Mouse (Mus musculus) neural tube, embryonic 12.5 days (tissue): ENCODE data around the gene Mrps18a. TPM values are rescaled to one million over a fixed set of nuclear protein-coding genes. Genes with fewer than 3 reads are reported as not detected.

Experiments
- ATAC-seq: fragments of 200-750 bp; cut with Nextera tagmentation; 2 replicates; pipeline ENCODE4 v1.8.0; 2017; ENCODE audit warnings: low read depth, mild to moderate bottlenecking, moderate TSS enrichment, moderate library complexity; ENCODE audit not compliant: low FRiP score
- H3K27ac ChIP-seq: fragments of 300-500 bp; sonication (generic); 2 replicates; pipeline ENCODE4 v1.5.1; 2016
- H3K27me3 ChIP-seq: fragments of 300-500 bp; sonication (generic); replicated peaks from 2 replicates; pipeline ENCODE4 v1.6.1; 2016; ENCODE audit warnings: mild to moderate bottlenecking
- H3K36me3 ChIP-seq: fragments of 300-500 bp; sonication (generic); 2 replicates; pipeline ENCODE4 v1.6.1; 2016; ENCODE audit warnings: mild to moderate bottlenecking
- H3K4me1 ChIP-seq: fragments of 300-500 bp; sonication (generic); 2 replicates; pipeline ENCODE4 v1.6.1; 2016
- H3K4me2 ChIP-seq: fragments of 300-500 bp; sonication (generic); replicated peaks from 2 replicates; pipeline ENCODE4 v1.6.1; 2016; ENCODE audit warnings: mild to moderate bottlenecking
- H3K4me3 ChIP-seq: fragments of 300-500 bp; sonication (generic); 2 replicates; pipeline ENCODE4 v1.5.1; 2016
- H3K9ac ChIP-seq: fragments of 300-500 bp; sonication (generic); 2 replicates; pipeline ENCODE4 v1.6.1; 2016; ENCODE audit warnings: mild to moderate bottlenecking
- H3K9me3 ChIP-seq: fragments of 300-500 bp; sonication (generic); 2 replicates; pipeline ENCODE4 v1.6.1; 2016; ENCODE audit warnings: mild to moderate bottlenecking
- WGBS: fragments of 180-500 bp; shearing (Covaris S2); methylation state at CpG from one replicate; pipeline ENCODE4 v1.1.7; 2016; 5-methylcytosine and 5-hydroxymethylcytosine counted together
- polyA plus RNA-seq: library from polyadenylated mRNA; unstranded; fragments of >200 nt; fragmentation: Nextera tagmentation; extraction: Ambion mirVana; gene quantifications from 2 replicates; pipeline ENCODE4 v1.2.1, GENCODE M21; 2016

The Mrps18a gene
- polyA plus RNA-seq, 1 experiment from 2014 or later: 125 TPM

DNA sequence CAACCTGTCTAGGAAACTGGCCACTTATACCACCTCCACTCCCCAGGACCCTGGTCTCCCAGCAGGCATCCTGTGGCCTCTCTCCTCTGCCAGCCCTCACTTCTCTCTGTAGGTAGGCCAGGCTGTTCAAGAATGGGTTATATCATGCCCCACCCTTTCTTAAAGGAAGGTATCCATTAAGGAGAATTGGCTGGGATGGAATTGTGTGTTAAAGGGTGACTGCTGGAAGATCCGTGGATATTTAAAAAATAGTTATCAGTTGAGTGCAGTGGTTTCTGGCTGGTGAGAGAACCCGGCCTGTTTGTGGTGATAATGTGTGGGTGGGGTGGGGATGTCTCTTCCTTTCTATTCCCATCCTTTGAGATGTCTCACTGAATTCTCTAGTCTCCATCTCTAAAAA, 48.5 kb downstream of the Mrps18a start:
- Histone ChIP-seq H3K27ac (no peak overlapping the region), H3K4me2 (no peak overlapping the region; the same call in 1 of the 2 replicates), H3K4me1 (peaks cover 26% of the 10 kb centered on the region), H3K9ac (no peak overlapping the region), H3K27me3 (no peaks in the 10 kb centered on the region), H3K9me3 (no peaks in the 10 kb centered on the region), H3K4me3 (no peak overlapping the region), H3K36me3 (peaks cover 7% of the 10 kb centered on the region; the same call in 1 of the 2 replicates)
- no peak for ATAC-seq
- 61% methylated on average over 2 of the region's 2 CpGs for WGBS

DNA sequence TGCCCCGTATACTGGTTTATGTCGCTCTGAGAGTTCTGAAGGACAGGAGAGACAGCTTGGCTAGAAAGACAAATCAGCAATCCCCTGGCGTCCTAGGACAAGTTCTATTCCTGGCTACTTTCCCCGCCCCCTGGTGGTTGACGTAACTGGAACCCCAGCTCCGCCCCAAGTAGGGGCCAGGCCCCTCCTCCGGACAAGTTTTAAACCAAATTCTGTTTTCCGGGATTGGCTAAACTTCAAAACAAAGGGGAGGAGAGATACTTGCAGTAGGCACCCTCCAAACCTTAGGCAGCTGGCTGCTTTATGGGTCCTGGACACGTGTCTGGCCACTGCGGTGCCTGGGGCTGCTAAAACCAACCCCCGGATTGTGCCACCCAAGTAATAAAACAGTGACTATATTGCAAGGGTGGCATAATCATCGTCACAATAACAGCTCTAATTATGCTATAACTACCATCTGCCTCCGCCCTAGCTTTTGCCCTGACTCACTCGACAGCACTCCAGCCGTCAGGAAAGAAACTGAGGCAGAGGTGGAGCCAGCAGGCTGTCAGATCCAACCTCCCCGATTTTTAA, 49.4 kb downstream of the Mrps18a start:
- H3K9me3 ChIP-seq: no peaks in the 10 kb centered on the region
- H3K27ac ChIP-seq: peak overlapping the region; percentile 10; the same call in 1 of the 2 replicates
- peaks cover 26% of the 10 kb centered on the region for H3K4me1 ChIP-seq
- peak; percentile 79 for ATAC-seq
- WGBS: under 1% methylated on average over 16 of the region's 16 CpGs
- peak overlapping the region; percentile 74 for H3K4me2 ChIP-seq
- H3K9ac ChIP-seq: peak overlapping the region; percentile 42; the same call in 1 of the 2 replicates
- peaks cover 15% of the 10 kb centered on the region for H3K36me3 ChIP-seq
- no peaks in the 10 kb centered on the region for H3K27me3 ChIP-seq
- H3K4me3 ChIP-seq: peak overlapping the region; percentile 82

DNA sequence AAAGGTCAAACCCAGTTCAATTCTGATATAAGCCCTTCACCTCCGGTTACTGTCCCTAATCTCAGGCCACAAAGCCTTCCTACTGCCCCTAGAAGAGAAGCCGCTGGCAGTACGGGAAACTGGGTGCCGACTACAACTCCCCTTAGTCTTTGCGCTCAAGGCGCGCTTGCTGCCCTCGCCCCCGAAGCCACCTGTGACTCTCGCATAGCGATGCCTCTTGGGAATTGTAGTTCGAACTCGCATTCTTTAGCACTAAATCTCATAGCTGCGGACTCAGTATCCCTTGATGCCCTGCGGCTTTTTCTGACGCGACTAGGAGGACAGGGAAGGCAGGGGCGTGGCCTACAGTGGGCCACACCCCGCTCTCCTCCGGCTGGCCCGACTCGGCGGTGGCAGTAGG, 49.9 kb downstream of the Mrps18a start, which contains the start of gene Gtpbp2:
Gene Gtpbp2 (plus strand): TSS at position 347 of the 400 bp plus-strand sequence.
- peaks cover 26% of the 10 kb centered on the region for H3K4me1 ChIP-seq
- peak within 1 kb of the TSS; percentile 74 for H3K4me2 ChIP-seq
- H3K9ac ChIP-seq: peak within 1 kb of the TSS; percentile 81
- peak within 1 kb of the TSS; percentile 34; the same call in 1 of the 2 replicates for H3K27ac ChIP-seq
- peaks cover 20% of the 10 kb centered on the region for H3K36me3 ChIP-seq
- H3K27me3 ChIP-seq: no peaks in the 10 kb centered on the region
- WGBS: under 1% methylated on average over 23 of the region's 23 CpGs
- H3K9me3 ChIP-seq: no peaks in the 10 kb centered on the region
- ATAC-seq: peak; percentile 98
- H3K4me3 ChIP-seq: peak within 1 kb of the TSS; percentile 82

DNA sequence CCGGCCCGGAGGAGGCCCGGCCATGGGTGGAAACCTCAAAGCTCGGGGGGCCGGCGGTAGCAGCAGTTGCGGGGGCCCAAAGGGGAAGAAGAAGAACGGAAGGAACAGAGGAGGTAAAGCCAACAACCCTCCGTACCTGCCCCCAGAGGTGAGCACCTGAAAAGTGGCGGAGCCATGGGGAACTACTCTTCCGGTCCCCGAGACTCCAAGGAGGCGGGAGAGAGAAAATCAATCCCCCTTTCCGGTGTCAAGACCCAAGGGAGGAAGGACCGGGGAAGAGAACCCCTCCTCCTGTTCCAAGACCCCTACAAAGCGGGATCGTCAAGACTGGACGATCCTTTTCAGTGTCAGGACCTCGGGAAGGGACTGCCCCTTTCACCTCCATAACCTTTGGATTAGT, 50.4 kb downstream of the Mrps18a start:
- WGBS: under 1% methylated on average over 19 of the region's 19 CpGs
- peak overlapping the region; percentile 81 for H3K9ac ChIP-seq
- H3K27me3 ChIP-seq: no peaks in the 10 kb centered on the region
- peak overlapping the region; percentile 74 for H3K4me2 ChIP-seq
- peak; percentile 34 for ATAC-seq
- H3K36me3 ChIP-seq: peaks cover 25% of the 10 kb centered on the region
- H3K4me3 ChIP-seq: peak overlapping the region; percentile 82
- H3K27ac ChIP-seq: peak overlapping the region; percentile 34; the same call in 1 of the 2 replicates
- H3K9me3 ChIP-seq: no peaks in the 10 kb centered on the region
- peaks cover 26% of the 10 kb centered on the region for H3K4me1 ChIP-seq

DNA sequence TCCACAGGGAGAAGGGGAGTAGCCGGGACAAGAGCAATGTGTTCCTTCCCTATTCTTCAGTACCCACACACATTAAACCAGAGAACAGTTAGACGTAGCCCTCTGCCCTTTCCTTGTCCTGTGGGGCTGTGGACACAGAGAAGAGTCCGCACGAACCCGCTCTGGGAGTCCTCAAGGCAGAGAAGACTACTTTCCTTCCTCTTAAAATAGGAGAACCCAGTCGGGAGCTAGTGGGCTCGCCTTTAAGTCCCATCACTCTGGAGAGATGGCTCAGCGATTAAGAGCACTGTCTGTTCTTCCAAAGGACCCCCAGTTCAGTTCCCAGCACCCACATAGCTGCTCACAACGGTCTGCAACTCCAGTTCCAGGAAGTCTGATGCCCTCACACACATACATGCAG, 50.9 kb downstream of the Mrps18a start:
- no peak for ATAC-seq
- H3K36me3 ChIP-seq: peaks cover 30% of the 10 kb centered on the region
- 52% methylated on average over 9 of the region's 9 CpGs for WGBS

DNA sequence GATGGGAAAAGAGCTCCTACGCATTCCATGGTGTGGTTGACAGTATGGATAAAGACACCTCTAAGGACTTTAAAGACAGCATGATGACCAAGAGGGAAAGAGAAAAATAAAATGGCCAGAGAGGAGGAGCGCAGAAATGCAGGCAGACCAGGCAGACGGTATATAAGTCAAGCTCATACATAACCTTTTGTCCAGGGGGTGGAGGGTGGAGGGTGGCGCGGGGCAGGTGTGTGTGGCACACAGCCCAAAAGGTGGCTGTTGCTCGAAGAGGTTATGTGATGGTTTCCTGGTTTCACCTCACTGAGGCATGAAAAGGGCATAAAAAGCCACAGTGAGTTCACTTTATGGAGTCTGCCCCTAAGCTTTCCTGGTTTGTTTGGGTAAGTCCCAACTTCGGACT, 51.8 kb downstream of the Mrps18a start:
- H3K4me2 ChIP-seq: peak overlapping the region; percentile 74; the same call in 1 of the 2 replicates
- no peak overlapping the region for H3K27ac ChIP-seq
- H3K36me3 ChIP-seq: peaks cover 39% of the 10 kb centered on the region
- no peak for ATAC-seq
- H3K27me3 ChIP-seq: no peaks in the 10 kb centered on the region
- WGBS: 92% methylated on average over 7 of the region's 7 CpGs
- H3K9me3 ChIP-seq: no peaks in the 10 kb centered on the region
- no peak overlapping the region for H3K4me3 ChIP-seq
- peaks cover 26% of the 10 kb centered on the region for H3K4me1 ChIP-seq
- no peak overlapping the region for H3K9ac ChIP-seq

More for the DNA sequence above, 50.9 kb downstream of the Mrps18a start:
- H3K9ac ChIP-seq: peak overlapping the region; percentile 81
- H3K4me3 ChIP-seq: peak overlapping the region; percentile 82
- no peak overlapping the region for H3K27ac ChIP-seq
- peaks cover 26% of the 10 kb centered on the region for H3K4me1 ChIP-seq
- no peaks in the 10 kb centered on the region for H3K9me3 ChIP-seq
- no peaks in the 10 kb centered on the region for H3K27me3 ChIP-seq
- peak overlapping the region; percentile 74 for H3K4me2 ChIP-seq

DNA sequence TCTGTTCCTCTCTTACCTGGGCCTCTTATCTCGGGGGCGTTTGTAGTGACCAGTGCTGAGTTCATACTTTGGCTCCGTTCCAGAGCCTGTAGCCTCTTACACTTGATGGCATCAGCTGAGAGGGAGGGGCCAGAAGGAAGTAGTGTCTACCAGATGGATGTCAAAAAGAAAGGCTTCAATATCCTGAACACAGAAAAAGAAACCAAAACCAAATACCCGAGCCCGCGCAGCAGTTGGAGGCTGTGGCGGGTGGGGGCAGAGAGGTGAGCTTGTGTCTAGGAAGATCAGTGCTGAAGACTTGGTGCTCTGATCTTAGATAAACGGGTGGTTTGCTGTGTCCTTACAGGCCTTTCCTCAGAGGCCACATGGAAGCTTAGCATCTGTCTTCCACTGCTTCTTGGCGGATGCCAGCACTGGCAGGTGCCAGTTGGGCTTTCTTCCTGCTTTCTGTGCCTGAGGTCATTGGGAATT, 52.2 kb downstream of the Mrps18a start:
- H3K27ac ChIP-seq: no peak overlapping the region
- H3K4me2 ChIP-seq: peak overlapping the region; percentile 74; the same call in 1 of the 2 replicates
- peaks cover 26% of the 10 kb centered on the region for H3K4me1 ChIP-seq
- H3K27me3 ChIP-seq: no peaks in the 10 kb centered on the region
- WGBS: 89% methylated on average over 9 of the region's 9 CpGs
- no peaks in the 10 kb centered on the region for H3K9me3 ChIP-seq
- no peak overlapping the region for H3K9ac ChIP-seq
- ATAC-seq: no peak
- peaks cover 43% of the 10 kb centered on the region for H3K36me3 ChIP-seq
- no peak overlapping the region for H3K4me3 ChIP-seq

DNA sequence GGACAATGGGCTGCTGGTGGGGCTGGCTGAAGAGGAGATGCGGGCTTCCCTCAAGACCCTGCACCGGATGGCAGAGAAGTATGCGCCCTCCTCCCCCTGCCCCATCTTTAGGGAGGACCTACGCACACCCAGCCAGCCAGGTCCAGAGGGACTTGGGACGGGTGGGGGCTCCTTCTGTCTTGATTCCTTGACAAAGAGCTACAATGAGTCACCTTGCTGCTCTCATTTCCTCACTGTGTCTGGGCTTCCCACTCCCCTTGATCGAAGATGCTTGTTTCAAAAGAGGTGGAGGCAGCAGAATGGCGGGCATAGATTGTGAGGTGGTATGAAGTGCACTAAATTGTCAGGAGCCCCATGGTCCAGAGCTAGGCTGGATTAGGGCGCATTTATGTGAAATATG, 53.5 kb downstream of the Mrps18a start:
- 95% methylated on average over 8 of the region's 8 CpGs for WGBS
- H3K4me1 ChIP-seq: peaks cover 26% of the 10 kb centered on the region
- no peak for ATAC-seq
- H3K4me3 ChIP-seq: no peak overlapping the region
- peaks cover 56% of the 10 kb centered on the region for H3K36me3 ChIP-seq
- H3K9me3 ChIP-seq: no peaks in the 10 kb centered on the region
- H3K4me2 ChIP-seq: no peak overlapping the region
- H3K27me3 ChIP-seq: no peaks in the 10 kb centered on the region
- no peak overlapping the region for H3K9ac ChIP-seq
- H3K27ac ChIP-seq: no peak overlapping the region

DNA sequence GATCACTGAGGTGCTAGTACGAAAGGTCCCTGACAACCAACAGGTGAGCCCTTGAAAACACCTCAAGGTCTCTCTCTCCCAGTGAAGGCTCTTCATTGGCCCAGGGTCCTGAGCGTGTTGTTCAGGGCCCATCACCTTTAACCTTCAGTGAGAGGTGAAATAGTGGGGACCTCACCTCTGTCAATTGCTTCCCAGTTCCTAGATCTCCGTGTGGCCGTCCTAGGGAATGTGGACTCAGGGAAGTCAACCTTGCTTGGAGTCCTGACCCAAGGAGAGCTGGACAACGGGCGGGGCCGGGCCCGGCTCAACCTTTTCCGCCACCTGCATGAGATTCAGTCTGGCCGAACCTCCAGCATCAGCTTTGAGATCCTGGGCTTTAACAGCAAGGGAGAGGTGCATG, 54.0 kb downstream of the Mrps18a start:
- no peak for ATAC-seq
- Histone ChIP-seq H3K4me1 (peaks cover 23% of the 10 kb centered on the region), H3K27ac (no peak overlapping the region), H3K36me3 (peaks cover 61% of the 10 kb centered on the region), H3K27me3 (no peaks in the 10 kb centered on the region), H3K4me3 (no peak overlapping the region), H3K9me3 (no peaks in the 10 kb centered on the region), H3K9ac (no peak overlapping the region), H3K4me2 (no peak overlapping the region)
- 93% methylated on average over 10 of the region's 10 CpGs for WGBS

DNA sequence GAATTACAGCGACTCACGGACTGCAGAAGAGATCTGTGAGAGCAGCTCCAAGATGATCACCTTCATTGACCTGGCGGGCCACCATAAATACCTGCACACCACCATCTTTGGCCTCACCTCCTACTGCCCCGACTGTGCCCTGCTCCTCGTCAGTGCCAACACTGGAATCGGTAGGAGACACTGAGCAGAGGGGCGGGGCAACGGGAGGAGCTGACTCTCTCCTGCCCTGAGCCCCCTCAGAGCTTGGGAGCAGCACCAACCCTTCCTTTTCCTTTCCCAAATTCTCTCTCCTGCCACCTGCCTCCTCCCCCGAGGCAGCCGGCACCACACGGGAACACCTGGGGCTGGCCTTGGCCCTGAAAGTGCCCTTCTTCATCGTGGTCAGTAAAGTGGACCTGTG, 54.7 kb downstream of the Mrps18a start:
- H3K36me3 ChIP-seq: peaks cover 65% of the 10 kb centered on the region
- peaks cover 18% of the 10 kb centered on the region for H3K4me1 ChIP-seq
- H3K27me3 ChIP-seq: no peaks in the 10 kb centered on the region
- H3K27ac ChIP-seq: no peak overlapping the region
- H3K4me3 ChIP-seq: no peak overlapping the region
- no peak for ATAC-seq
- 92% methylated on average over 12 of the region's 12 CpGs for WGBS
- H3K9me3 ChIP-seq: no peaks in the 10 kb centered on the region
- no peak overlapping the region for H3K4me2 ChIP-seq
- no peak overlapping the region for H3K9ac ChIP-seq

DNA sequence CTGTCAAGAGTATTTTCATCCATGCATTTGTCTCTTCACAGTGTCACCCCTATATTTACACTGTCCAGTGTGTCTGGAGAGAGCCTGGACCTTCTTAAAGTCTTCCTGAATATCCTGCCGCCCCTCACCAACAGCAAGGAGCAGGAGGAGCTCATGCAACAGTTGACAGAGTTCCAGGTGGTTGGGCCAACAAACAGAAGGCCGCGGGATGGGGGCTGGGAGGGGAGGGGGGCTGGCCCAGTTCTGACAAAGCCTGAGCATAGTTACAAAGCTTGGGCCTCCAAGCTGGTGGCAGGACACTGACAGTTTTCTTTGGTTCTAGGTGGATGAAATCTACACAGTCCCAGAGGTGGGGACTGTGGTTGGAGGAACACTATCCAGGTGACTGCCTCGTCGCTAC, 55.5 kb downstream of the Mrps18a start:
- Histone ChIP-seq H3K9me3 (no peaks in the 10 kb centered on the region), H3K27me3 (no peaks in the 10 kb centered on the region), H3K36me3 (peaks cover 73% of the 10 kb centered on the region), H3K4me3 (no peak overlapping the region), H3K9ac (no peak overlapping the region), H3K27ac (no peak overlapping the region), H3K4me2 (no peak overlapping the region), H3K4me1 (peaks cover 18% of the 10 kb centered on the region)
- no peak for ATAC-seq
- WGBS: 90% methylated on average over 5 of the region's 5 CpGs

DNA sequence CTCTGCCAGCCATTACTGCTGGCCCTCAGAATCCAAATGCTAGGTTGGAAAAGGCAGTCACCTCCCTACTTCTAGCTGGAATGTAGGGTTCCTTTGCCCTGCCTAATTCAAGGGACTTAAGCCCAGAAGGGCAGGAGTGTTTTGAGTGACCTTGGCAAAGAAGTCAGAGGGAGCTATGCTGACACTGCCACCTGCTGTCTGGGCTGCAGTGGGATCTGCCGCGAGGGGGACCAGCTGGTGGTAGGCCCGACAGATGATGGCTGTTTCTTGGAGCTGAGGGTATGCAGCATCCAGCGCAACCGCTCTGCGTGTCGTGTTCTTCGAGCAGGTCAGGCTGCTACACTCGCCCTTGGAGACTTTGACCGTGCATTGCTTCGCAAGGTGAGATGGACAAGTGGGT, 56.2 kb downstream of the Mrps18a start:
- Histone ChIP-seq H3K36me3 (peaks cover 78% of the 10 kb centered on the region), H3K4me2 (no peak overlapping the region), H3K4me3 (no peak overlapping the region), H3K9me3 (no peaks in the 10 kb centered on the region), H3K4me1 (peaks cover 10% of the 10 kb centered on the region; the same call in 1 of the 2 replicates), H3K27ac (no peak overlapping the region), H3K27me3 (no peaks in the 10 kb centered on the region), H3K9ac (no peak overlapping the region)
- 82% methylated on average over 11 of the region's 11 CpGs for WGBS
- no peak for ATAC-seq

DNA sequence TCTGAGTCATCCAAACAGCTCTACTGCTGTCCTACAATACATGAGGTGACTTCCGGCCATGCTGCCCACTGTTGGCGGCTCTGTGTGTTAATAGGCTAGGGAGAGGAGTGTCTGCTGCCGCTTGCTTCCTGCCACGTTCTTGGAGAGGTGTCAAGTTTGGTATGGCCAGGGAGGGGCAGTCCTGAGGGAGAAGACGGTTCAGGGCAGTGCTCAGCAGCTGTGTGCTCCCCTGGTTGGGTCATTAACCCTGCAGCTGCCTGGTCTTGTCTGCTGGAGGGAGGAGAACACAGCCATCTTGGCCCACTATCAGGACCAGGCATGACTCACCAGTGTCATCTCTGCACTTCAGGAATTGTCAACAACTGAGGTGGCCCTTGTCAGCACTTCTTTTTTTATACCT, 57.5 kb downstream of the Mrps18a start:
- Histone ChIP-seq H3K9me3 (no peaks in the 10 kb centered on the region), H3K4me3 (no peak overlapping the region), H3K27me3 (no peaks in the 10 kb centered on the region), H3K4me1 (no peaks in the 10 kb centered on the region), H3K36me3 (peaks cover 86% of the 10 kb centered on the region), H3K4me2 (no peak overlapping the region), H3K27ac (no peak overlapping the region), H3K9ac (no peak overlapping the region; the same call in 1 of the 2 replicates)
- 61% methylated on average over 5 of the region's 5 CpGs for WGBS
- no peak for ATAC-seq
